8 mouse cellular contexts compared by ENCODE assay signal in genomic region chr7:110774077-110774476, GRCm38 (mm10). TPM values are rescaled to one million over a fixed set of nuclear protein-coding genes. Genes with fewer than 3 reads are reported as not detected.
DNase-seq lines count a peak whose midpoint lies in the region; ATAC-seq and TF ChIP-seq lines count a peak whose summit lies in the region.

No protein-coding gene starts in this region.

- H3K9ac ChIP-seq in kidney, embryonic 14.5 days (ENCODE audit: low read depth, low read length): no peak overlapping the region
- H3K9ac ChIP-seq in hindbrain, embryonic 15.5 days: peak overlapping the region; percentile 21; the same call in 1 of the 2 replicates
- peak overlapping the region; percentile 98 for H3K9ac ChIP-seq in liver, embryonic 14.5 days (replicated peaks)

- 74% methylated on average over 1 of the region's 1 CpGs for WGBS in kidney, embryonic 14.5 days
- 85% methylated on average over 1 of the region's 1 CpGs for WGBS in hindbrain, embryonic 15.5 days
- WGBS in liver, embryonic 14.5 days (ENCODE audit: insufficient replicate concordance): 35% methylated on average over 1 of the region's 1 CpGs

- ATAC-seq in kidney, embryonic 14.5 days (ENCODE audit: low FRiP score, low TSS enrichment): no peak
- 0 out of 2 replicates have a peak, but pooled peaks have one; percentile 50 for ATAC-seq in hindbrain, embryonic 15.5 days (ENCODE audit: low FRiP score, low read depth)
- ATAC-seq in liver, embryonic 14.5 days (ENCODE audit: insufficient read depth): peak; percentile 38

- H3K27me3 ChIP-seq in kidney, embryonic 14.5 days (ENCODE audit: control insufficient read depth, insufficient read depth, low read length): peaks cover 3% of the 10 kb centered on the region; the same call in 1 of the 2 replicates
- no peaks in the 10 kb centered on the region for H3K27me3 ChIP-seq in hindbrain, embryonic 15.5 days
- H3K27me3 ChIP-seq in liver, embryonic 14.5 days (ENCODE audit: control insufficient read depth, insufficient read depth, low read length): peaks cover 2% of the 10 kb centered on the region; the same call in 1 of the 2 replicates

- peak; percentile 50; the same call in 1 of the 2 replicates for TF ChIP-seq EP300 in liver, embryonic 14.5 days (IDR thresholded peaks at IDR 0.05; ENCODE audit: low read depth)

- H3K4me2 ChIP-seq in kidney, embryonic 14.5 days (replicated peaks; ENCODE audit: low read depth, low read length): peak overlapping the region; percentile 1; the same call in 1 of the 2 replicates
- peak overlapping the region; percentile 27 for H3K4me2 ChIP-seq in hindbrain, embryonic 15.5 days
- H3K4me2 ChIP-seq in liver, embryonic 14.5 days (ENCODE audit: low read depth): peak overlapping the region; percentile 93

- H3K4me3 ChIP-seq in kidney, embryonic 14.5 days (ENCODE audit: low read length): no peak overlapping the region
- H3K4me3 ChIP-seq in hindbrain, embryonic 15.5 days: no peak overlapping the region
- peak overlapping the region; percentile 80 to 89 for H3K4me3 ChIP-seq in liver, embryonic 14.5 days (ENCODE audit: insufficient read depth in 1 of 2, low read depth in 2 of 2, low read length in 2 of 2)

- H3K27ac ChIP-seq in kidney, embryonic 14.5 days (ENCODE audit: low read depth, low read length): peak overlapping the region; percentile 43; the same call in 1 of the 2 replicates
- peak overlapping the region; percentile 79 for H3K27ac ChIP-seq in hindbrain, embryonic 15.5 days (replicated peaks)
- H3K27ac ChIP-seq in liver, embryonic 14.5 days: peak overlapping the region; percentile 92

- peaks cover 5% of the 10 kb centered on the region; the same call in 1 of the 2 replicates for H3K4me1 ChIP-seq in kidney, embryonic 14.5 days (ENCODE audit: control insufficient read depth, insufficient read depth, low read length)
- peaks cover 25% of the 10 kb centered on the region for H3K4me1 ChIP-seq in hindbrain, embryonic 15.5 days (replicated peaks)
- H3K4me1 ChIP-seq in liver, embryonic 14.5 days (replicated peaks; ENCODE audit: control insufficient read depth in 2 of 2, insufficient read depth in 2 of 2, low read length in 1 of 2): peaks cover 83 to 84% of the 10 kb centered on the region in 2 experiments

- DNase-seq in kidney, postnatal 14 days: no peak
- DNase-seq in Muller cell, postnatal 12 days (ENCODE audit: inconsistent ontology term): peak; percentile 69
- DNase-seq in fat pad, adult 2 months (ENCODE audit: extremely low read depth, low read depth, low spot score): peak; percentile 49
- no peak for DNase-seq in liver, embryonic 14.5 days (ENCODE audit: low read depth in 3 of 3, low spot score in 3 of 3)
- no peak for DNase-seq in thymus, postnatal 0 days (ENCODE audit: low spot score)
- DNase-seq in frontal cortex, postnatal 25 days (ENCODE audit: low spot score in 2 of 2): no peak

- no peaks in the 10 kb centered on the region for H3K36me3 ChIP-seq in kidney, embryonic 14.5 days (ENCODE audit: control insufficient read depth, insufficient read depth, low read length)
- no peaks in the 10 kb centered on the region for H3K36me3 ChIP-seq in hindbrain, embryonic 15.5 days
- H3K36me3 ChIP-seq in liver, embryonic 14.5 days (replicated peaks; ENCODE audit: control insufficient read depth, insufficient read depth, low read depth): peaks cover 14% of the 10 kb centered on the region

- TF ChIP-seq CTCF in liver, embryonic 14.5 days (IDR thresholded peaks at IDR 0.05; ENCODE audit: low read depth): no peak

- no peaks in the 10 kb centered on the region for H3K9me3 ChIP-seq in kidney, embryonic 14.5 days (ENCODE audit: control insufficient read depth, low read length)
- no peaks in the 10 kb centered on the region for H3K9me3 ChIP-seq in hindbrain, embryonic 15.5 days
- H3K9me3 ChIP-seq in liver, embryonic 14.5 days (ENCODE audit: control insufficient read depth, low read length): no peaks in the 10 kb centered on the region

RNA-seq across cellular contexts. Expression of gene Ampd3, which starts 6.1 kb away (rescaled TPM):
- 3.2 and 4.5 TPM in 2 replicates for polyA plus RNA-seq in kidney, embryonic 14.5 days (2014; fragmentation: Nextera tagmentation; extraction: Ambion mirVana)
- polyA plus RNA-seq in hindbrain, embryonic 15.5 days (2015; fragmentation: Nextera tagmentation; extraction: Ambion mirVana): 11.9 TPM in 2 replicates
- 19.4 and 21.9 TPM in 2 replicates for polyA plus RNA-seq in liver, embryonic 14.5 days (2012; rRNA removed)
- 28.6 and 32.9 TPM in 2 replicates for polyA plus RNA-seq in liver, embryonic 14.5 days (2014; fragmentation: Nextera tagmentation; extraction: Ambion mirVana)
- 5.6 and 6.2 TPM in 2 replicates for polyA plus RNA-seq in thymus, postnatal 0 days (2015; fragmentation: Nextera tagmentation; extraction: Ambion mirVana)

Comparison
In these comparisons a context has a peak if more than half of its experiments do, and no peak if none do; other contexts are left out.
1. H3K4me2 ChIP-seq: peak in every context shown above with its lines; median percentile 93 in liver, embryonic 14.5 days; 27 in hindbrain, embryonic 15.5 days; 1 in kidney, embryonic 14.5 days.
2. H3K4me3 ChIP-seq: peak in liver, embryonic 14.5 days (2 of 2); none in kidney, embryonic 14.5 days (single experiment) and hindbrain, embryonic 15.5 days (single experiment).
3. DNase-seq: peak in Muller cell, postnatal 12 days (single experiment) and fat pad, adult 2 months (single experiment); none in kidney, postnatal 14 days (single experiment), liver, embryonic 14.5 days (0 of 3), thymus, postnatal 0 days (single experiment) and frontal cortex, postnatal 25 days (0 of 2).
4. Peak in every context shown above with its lines, with median percentiles within 50 percentile points of each other: H3K27ac ChIP-seq.